Mouse (Mus musculus) kidney, postnatal 14 days (tissue): ENCODE measurements around the gene Tubb4b.

Experiments used
- DNase-seq: peaks from one replicate; pipeline ENCODE4 v3.0.0; 2022; ENCODE audit warnings: mixed read lengths

Tubb4b gene

GRCm38 (mm10) chr2:25185625-25186574, 38.6 kb downstream of the Tubb4b start:
- DNase-seq = peak; percentile 75

- DNase-seq = no peak
These were observed 40.0 kb downstream of the Tubb4b start for GRCm38 (mm10) chr2:25184496-25184895.

GRCm38 (mm10) chr2:25183336-25183735, 41.2 kb downstream of the Tubb4b start:
- DNase-seq = no peak

GRCm38 (mm10) chr2:25182664-25183063, 41.8 kb downstream of the Tubb4b start:
- no peak for DNase-seq

DNA sequence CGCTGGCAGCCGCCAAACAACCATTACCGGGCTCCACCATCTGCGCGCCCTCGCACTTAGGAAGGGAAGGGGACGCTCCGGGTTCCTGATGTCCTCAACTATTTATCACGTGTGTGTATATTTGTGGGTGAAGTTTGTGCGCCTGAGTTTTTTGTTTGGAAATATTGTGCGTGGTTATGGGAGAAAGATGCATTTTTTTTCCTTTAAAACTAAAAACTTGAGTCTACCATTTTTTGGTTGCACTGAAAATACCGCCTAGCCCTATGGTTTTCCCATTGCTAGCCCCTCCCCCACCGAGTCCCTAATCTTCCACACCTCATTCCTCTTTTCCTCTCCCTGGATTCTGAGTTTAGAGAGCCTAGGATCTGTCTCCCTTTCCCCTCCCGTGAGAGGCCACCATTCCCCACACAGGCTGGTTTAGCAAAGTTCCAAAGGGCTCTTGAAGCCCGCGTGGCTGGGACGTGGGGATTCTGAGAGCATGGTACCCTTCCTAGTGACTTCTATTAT, 42.6 kb downstream of the Tubb4b start:
- no peak for DNase-seq

DNA sequence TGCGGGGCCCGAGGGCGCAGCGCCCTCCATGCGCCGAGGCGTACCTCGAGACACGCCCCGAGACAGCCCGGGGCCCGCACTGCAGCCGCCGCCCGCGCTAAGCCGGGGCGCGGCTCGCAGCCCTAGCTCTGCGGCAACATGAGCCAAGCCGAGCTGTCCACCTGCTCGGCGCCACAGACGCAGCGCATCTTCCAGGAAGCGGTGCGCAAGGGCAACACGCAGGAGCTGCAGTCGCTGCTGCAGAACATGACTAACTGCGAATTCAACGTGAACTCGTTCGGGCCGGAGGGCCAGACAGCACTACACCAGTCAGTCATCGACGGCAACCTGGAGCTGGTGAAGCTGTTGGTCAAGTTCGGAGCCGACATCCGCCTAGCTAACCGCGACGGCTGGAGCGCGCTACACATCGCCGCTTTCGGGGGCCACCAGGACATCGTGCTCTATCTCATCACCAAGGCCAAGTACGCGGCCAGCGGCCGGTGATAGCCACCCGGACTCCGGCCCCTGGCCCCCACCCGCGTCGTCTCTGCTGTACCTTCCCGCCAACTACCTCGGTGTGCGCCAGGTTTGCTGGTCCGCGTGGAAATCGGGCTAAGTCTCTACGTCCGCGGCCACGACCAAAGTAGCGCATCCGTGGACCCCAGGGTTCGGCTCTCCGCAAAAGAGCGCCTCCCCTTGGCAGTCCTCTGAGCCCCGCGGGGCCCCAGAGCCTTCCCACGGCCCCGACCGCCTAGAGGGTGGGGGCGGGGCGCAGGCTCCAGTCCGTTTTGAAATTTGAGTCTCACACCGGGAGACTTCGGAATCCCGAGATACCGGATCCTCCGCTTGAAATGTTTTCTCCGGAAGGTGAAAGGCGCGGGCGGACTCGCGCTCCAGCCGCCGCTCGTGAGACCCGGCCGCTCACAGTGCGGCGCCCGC, 43.3 kb downstream of the Tubb4b start:
- DNase-seq = peak; percentile 60

DNA sequence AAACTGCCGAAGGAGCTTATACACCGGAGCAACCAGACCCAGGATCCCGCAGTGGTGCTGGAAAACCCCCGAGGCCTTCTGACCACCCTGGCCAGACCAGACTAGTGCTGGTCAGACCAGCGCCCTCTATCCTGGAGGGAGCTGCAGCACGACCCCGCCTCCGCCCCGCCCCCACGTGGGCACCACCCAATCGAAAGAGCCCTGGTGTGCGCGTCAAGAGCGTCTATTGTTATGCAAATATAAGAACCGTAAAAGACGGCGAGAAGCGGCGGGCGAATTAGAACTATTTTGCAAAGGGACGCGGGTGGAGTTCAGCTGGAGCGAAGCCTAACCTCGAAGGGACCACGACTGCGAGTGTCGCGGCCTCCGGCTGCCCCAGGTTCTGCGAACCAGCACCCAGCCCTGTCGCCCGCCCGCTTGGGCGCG, 44.0 kb downstream of the Tubb4b start, which contains the start of gene Nrarp:
Nrarp (plus strand) TSS at position 281 of the 426 bp plus-strand sequence.
- DNase-seq = peak; percentile 95

- no peak for DNase-seq
These were observed 44.8 kb downstream of the Tubb4b start for GRCm38 (mm10) chr2:25179566-25180217.

GRCm38 (mm10) chr2:25178285-25178972, 46.1 kb downstream of the Tubb4b start:
- DNase-seq = no peak

DNA sequence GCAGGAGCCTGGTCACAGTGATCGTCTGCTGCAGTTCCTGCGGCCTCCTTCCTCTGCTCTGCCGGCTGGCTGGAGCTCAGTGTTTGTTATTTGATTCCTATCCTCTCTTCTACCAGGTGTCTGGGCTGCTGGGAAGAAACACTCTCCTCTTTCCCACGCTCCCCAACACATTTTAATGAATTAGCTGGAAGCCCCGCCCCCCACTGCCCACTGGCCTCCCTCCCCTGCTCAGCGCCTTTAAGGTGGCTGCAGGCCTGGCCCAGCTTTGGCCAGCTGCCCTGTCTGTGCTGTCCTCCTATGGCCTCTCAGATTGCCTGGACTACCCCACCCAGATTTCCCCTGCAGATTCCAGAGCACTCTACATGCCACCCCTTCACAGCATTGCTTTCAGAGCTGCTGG, 46.8 kb downstream of the Tubb4b start:
- peak; percentile 88 for DNase-seq

DNA sequence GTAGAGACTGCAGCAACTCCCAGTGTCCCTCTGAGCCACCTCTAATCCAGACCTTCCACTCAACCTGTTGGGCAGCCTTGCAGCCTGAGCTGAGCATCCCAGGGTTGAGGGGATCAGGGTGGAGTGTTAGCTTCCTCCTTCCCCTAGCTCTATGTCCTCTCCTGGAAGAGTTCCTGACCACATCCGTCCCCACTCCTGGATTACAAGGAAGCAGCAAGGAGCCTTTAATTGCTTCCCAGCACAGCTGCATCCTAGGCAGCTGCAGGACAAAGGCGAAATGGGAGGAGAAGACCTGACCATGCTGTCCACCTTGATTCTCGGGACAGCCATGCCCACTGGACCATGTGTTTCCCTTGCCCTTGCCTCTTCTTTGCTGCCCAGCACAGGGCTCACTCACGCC, 47.4 kb downstream of the Tubb4b start:
- DNase-seq = no peak

GRCm38 (mm10) chr2:25176573-25176972, 47.9 kb downstream of the Tubb4b start:
- DNase-seq = no peak

GRCm38 (mm10) chr2:25175690-25176078, 48.8 kb downstream of the Tubb4b start:
- DNase-seq = no peak

DNA sequence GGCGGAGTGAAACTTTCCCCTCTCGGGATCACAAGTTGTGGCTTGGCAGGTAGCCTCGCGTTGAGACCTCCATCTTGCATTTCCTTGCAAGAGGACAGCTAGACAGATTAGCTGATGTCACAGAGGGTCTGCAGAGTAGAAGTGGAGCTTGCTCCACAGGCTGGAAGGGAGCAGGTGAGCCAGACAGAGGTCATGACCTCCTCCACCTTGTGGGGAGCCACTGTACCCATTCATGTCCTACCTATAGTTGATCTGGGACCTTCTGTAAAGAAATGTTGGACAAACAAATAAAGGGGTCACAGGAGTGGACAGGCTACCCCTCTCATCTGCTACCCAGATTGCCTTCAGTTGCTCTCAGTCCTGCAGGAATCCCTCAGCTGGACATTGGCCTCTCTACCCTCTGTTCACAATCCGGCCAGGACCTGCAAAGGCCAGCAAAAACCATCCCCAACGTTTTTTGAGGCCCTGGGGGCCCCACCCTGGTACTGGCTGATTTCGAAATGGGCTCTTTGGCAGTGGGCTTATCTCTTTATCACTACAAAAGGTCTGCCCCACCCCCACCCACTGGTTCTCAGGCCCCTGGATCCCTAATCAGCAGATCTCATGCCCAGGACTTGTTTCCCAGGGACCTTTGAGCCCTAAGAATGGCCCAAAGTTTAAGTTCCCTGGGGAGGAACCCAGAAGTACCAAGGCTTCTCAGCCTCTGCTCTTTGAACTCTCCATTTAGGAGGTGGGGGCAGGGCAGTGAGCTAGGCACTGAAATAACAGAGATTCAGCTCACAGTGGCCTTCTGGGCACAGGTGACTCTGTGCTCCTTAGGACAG, 49.4 kb downstream of the Tubb4b start:
- DNase-seq = peak; percentile 79

DNA sequence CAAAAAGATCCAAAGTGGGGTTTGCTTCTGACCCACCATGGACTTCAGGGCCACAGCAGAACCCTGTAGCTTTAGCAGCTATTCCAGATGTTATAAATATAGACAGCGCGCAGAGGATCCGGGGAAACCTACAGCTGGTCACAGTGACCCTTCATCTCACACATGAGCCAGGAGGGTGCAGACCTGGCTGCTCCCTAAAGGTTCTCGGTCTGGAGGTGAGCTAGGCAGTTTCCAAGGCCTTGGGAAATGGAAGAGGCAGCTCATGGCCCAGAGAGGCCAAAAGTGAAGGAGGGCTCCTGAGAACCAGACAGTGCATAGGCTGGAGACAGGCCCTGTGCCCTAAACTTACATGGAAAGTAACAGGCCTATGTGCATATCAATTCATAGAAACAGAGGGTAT, 50.7 kb downstream of the Tubb4b start:
- DNase-seq = no peak

- no peak for DNase-seq
These were observed 51.9 kb downstream of the Tubb4b start for GRCm38 (mm10) chr2:25172629-25173028.
